Mouse (Mus musculus) lung, adult 18-20 months (tissue): ENCODE measurements around the gene Fam222b.
A peak's percentile ranks its signal among the peaks of the same experiment; 100 is the strongest.

Source experiments
- DNase-seq, 2 experiments: peaks; one replicate each; pipeline ENCODE4 v3.0.0; 2022; ENCODE audit warnings: mixed read lengths in 2 of 2

Fam222b gene

DNA sequence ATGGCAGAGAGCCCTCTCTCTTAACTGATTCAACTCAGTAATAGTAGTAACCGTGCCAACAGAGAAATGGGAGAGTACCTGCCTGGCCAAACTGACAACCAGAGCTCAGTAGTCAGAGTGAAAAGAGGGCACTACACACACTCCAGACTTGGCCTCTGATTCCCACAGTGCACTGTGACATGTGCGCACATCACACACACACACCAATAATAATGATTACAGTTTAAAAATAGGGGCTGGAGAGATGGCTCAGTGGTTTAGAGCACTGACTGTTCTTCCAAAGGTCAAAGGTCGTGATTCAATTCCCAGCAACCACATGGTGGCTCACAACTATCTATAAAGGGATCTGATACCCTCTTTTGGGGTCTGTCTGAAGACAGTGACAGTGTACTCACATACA, 43.6 kb downstream of the Fam222b start:
- no peak for DNase-seq

- no peak for DNase-seq
Observed at GRCm38 (mm10) chr11:78140665-78141064, 46.2 kb downstream of the Fam222b start.

DNA sequence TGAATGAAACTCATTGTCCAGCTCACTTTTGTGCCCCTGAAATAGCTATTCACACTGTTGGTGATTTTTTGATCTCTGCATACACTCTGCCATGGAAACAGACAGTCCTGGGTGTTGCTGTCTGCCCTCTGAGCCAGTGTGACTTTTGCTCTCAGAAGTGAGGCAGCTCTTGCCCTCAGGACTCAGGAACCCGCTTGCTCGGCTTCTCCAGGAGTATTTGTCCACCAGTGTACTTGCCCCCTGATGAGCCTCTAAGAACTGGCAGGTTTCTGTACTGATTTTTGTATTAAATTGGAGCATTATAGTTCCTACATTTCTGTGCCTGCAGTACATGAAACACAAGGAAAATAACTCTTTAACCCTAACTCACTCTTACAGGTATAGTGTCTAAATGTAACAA, 49.1 kb downstream of the Fam222b start:
- DNase-seq: no peak

DNA sequence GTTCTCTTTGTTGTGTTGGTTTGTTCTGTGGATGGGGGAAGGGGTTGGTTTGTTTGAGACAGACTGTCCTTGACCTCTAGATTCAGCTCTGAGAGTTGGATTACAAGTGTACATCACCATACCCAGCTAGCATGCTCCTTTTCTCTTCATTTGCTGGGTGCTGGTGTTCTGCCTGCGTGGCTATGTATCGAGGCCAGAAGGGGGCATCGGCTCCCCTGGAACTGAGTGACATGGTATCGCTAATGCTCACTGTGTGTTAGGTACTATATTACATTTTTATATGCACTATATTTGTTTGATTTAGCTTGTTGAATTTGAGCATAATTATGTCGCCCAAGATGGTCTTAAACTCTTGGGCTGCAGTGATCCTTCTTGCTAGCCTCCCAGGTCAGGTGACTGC, 51.7 kb downstream of the Fam222b start:
- no peak for DNase-seq

DNA sequence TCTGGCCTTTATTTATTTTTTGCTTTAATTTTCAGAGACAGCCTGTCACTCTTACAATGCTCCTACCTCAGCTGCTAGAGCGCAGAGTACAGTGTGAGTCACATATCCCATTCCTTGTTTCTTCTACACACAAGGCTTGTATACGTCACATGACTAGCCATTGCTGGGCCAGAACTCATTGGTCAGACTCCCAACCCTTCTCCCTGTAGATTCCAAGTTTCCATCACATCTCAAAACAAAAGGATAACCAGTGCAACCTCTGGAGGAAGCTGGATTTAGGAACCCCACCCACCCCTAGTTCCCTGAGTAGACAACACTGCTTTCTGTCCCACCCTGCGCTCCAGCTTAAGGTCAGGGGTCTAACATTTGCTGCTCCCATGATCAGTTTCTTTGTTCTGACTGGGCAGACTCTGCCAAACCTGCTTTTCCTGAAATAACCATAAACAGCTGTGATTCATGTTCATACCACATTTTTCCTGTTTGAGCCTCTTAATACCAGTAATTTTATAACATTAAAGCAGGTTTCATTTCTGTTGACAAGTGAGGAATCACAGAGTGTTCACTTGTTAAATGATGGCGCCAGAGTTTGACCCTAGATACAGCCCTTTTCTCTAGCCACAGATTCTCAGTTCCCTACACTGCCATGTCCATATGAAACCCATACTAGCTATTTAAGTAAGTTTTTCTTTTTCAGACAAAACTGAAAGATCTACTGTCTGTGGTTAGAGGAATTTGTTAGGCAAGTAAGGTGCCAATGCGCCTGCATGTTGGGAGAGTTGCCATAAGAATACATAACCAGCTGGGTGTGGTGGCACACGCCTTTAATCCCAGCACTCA, 52.5 kb downstream of the Fam222b start:
- peak in 1 of 2 experiments; percentile 25 for DNase-seq

GRCm38 (mm10) chr11:78151161-78151560, 56.7 kb downstream of the Fam222b start:
- no peak for DNase-seq

DNA sequence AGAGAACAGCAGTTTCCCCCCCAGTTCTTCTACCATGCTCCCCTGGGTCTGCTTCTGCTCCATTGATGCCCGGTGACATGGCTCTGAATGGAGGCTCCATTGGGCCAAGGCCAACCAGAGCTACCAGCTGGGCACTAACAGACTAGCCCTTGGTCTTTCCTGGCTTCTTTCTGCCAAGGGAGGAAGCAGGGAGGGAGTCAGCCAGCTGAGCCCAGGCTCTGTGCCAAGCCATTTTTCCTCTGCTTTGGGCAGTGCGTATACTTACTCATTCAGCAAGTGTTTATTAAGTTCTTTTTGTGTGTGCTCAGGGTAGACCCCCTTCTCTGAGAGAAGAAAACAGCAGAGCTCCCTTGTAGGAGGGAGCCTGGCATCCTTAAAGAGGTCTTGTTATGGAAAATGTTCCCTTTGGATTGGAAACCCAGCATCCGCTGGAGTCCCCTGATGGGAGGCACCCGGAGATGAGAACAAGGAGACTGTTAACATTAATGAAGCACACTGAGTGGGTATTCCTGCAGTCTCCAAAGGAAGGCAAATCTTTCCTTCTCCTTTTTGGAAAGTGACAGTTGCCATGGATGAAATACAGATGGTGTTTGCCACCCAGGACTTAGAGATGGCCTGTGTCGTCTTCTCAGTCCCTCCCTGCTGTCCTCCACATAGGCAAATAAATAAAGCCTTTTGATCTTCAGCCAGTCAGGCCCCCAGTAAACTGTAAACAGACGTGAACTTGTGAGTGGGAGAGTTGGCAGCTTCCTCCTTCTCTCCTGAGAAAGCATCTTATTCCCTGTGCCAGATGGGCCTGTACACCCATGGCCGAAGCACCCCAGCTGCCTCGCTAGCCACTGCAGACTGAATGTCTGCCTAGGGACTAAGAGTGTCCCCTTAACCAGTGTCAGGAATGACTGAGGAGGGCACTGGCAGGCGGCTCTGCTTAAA, 58.1 kb downstream of the Fam222b start:
- peak; percentile 65 to 75 for DNase-seq

DNA sequence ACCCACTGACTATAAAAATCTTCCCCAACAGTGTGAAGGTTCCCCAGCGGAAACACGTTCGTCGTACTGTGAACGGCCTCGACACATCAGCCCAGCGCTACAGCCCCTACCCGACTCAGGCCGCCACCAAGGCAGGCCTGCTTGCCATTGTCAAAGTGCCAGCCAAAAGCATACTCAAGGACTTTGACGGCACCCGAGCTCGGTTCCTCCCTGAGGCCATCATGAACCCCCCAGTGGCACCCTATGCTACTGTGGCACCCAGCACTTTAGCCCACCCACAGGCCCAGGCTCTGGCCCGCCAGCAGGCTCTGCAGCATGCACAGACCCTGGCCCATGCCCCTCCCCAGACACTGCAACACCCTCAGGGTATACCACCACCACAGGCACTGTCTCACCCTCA, 59.3 kb downstream of the Fam222b start:
- no peak for DNase-seq

DNA sequence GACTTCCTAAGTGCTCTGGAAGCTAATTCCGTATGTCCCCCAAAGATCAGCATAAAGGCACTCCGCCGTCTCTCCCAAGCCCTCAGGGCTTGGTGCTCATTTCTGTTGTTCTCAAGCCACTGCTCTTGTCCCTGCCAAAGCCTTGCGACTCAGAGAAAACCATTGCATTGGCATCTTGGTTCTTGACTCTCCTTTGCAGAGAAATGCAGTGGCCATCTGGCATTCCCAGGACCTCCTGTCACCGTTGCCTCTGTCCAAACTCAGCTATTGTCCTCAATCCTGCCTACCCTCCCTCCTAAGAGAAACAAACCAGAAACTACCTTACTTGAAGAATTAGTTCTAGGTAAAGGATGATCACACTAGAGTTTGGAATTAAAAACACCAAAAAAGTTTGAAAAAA, 61.2 kb downstream of the Fam222b start:
- DNase-seq: no peak

DNA sequence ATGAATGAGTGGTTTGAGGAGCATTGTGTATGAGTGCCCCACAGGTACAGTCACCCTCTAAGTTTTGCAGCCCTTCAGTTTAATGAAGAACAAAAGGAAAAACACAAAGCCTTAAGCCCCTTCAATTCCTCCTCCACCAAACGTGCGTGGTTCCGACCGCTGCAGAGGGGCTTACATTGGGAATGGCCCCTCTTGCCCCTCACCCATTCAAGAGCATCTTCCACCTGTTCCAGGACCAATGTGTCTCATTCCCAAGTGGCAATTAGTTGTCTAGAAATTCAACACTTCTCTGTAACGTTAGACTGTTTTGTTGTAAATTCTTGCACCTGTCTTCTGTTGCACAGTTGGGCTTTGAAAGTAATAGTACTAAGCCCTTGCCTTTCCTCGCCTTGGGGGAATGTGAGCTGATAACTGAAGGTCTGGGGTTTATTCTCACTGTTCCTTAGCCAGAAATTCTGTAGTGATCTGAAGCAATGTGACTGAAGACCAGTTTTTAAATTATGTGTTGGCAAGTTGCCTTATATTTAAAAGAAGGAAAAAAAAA, 61.8 kb downstream of the Fam222b start:
- DNase-seq: no peak

- DNase-seq: peak; percentile 77 to 86
Observed at GRCm38 (mm10) chr11:78159096-78159495, 64.6 kb downstream of the Fam222b start.

GRCm38 (mm10) chr11:78159557-78159956, 65.1 kb downstream of the Fam222b start:
- DNase-seq: no peak

GRCm38 (mm10) chr11:78160171-78160570, 65.7 kb downstream of the Fam222b start:
- no peak for DNase-seq

DNA sequence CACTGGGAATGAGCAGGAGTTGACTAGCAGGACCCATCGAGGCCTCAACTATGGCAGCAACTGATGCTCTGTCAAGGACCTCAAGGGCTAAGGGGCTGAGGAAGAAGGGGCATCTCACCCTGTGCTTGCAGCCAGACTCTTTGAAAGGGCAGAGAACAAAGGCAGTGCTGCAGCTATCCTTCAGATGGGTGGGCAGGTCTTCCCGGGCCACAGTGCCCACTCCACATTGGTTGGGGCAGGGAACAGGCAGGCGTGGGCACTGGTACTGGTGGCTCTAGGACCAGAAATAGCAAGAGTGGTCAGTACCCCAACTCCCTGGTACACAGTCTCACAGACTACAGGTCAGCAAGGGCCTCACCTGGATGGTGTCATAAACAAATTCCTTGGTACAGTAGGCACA, 66.2 kb downstream of the Fam222b start:
- no peak for DNase-seq

- DNase-seq: no peak
Observed at GRCm38 (mm10) chr11:78161169-78161568, 66.7 kb downstream of the Fam222b start.

DNA sequence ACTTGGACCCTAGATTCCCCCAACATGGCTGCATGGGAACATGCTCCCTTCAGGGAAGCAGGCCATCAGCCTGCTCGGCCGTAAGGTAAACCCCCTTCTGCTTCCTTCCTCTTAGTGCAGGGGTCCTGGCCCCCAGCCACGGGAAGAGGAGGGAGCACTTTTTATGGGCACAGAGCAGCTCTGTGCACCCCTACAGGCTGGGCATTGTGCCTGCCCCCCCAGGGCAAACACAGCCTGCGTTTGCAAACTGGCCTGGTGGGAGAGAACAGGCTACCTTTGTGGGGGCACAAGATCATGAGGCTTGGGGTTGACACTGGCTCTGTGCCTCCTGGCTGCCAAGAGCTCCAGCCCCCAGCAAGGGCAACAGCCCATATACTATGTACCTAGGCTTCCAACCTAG, 67.5 kb downstream of the Fam222b start:
- no peak for DNase-seq

- DNase-seq: peak in 1 of 2 experiments; percentile 52
Observed at GRCm38 (mm10) chr11:78162504-78162903, 68.0 kb downstream of the Fam222b start.

- no peak for DNase-seq
Observed at GRCm38 (mm10) chr11:78163045-78163444, 68.6 kb downstream of the Fam222b start.

DNA sequence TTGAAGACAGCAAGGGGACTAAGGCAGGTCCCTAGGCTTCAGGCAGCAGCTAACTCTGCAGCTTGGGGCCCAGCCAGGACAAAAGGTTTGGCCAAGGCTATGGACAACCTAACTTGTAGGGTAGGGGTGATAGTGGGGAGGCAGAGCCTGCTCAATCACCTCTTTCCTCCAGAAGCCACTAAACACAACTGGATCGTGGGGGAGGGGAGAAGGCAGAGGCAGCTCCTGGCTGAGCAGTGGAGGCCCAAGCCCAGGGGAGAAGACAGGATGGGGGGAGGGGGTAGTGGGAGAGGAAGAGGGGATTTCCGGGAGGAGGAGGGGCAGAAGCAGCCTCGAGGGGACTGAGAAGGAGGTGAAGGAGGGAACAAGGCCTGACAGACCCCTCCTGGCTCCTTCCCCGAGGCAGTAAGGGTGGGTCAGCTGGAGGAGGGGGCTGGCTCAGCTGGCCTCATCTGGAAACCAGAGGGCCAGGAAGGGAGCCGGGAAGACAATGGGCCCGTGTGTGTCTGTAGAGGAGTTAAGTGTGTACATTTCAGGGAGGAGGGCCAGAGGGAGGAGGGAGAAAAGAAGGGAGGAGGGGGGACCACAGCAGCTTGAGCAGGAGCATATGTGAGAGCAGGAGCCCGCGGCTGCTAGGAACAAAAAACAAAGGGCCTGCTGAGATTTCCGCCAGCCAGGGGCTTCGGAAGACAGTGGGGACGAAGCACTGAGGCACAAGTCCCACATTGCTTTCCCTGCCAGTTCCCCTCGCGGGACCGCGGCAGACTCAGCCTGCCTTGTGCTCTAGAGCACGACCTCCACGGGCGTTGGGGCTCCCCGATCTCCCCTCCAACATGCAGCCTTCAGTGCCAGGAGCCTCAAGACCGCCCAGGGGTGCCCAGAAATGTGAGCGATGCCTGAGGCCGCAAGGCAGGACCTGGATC, 69.5 kb downstream of the Fam222b start:
- peak; percentile 51 to 52 for DNase-seq

- DNase-seq: no peak
Observed at GRCm38 (mm10) chr11:78164604-78164923, 70.1 kb downstream of the Fam222b start.

DNA sequence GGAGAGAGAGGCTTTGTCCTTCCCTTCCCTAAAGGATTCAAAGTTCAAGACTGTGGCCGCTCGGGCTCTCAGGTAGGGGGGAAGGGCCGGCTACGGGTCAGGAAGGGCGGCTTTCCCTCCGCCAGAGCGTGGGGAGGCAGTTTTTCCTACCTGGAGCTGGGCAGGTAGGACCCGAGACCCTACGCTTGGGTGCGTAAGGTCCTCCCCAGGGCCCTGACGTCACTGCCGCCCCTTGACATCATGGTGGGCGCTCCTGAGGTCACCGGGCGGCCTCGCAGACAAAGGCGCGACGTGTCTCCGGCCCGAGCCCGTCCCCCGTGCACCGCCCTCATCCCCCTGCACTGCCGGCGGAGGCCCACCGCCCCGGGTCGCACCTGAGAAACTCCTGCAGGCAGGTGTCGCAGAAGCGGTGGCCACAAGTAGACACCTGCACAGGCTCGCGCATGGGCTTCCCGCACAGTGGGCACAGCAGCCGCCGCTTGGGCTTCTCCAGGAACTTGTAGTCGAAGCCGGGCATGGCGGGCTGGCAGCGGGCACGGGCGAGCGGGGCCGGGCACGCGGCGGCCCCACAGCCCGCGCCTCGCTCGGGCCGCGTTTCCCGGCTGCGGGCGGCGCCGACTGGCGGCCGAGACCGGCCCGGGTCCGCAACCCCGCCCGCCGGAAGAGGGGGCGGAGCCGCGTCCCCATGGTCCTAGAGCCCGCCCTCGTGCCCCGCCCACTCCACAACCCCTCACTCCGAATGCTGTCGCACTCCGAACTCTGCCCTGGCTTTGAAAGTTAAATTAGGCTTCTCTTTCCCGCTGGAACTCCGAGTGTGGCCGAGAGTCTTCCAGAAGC, 70.7 kb downstream of the Fam222b start, which contains the start of gene Traf4:
Traf4 (minus strand) TSS at position 666 of the 837 bp plus-strand sequence.
- DNase-seq: peak; percentile 82 to 84
